Mouse (Mus musculus): ENCODE results near the gene Phb. TPM values are rescaled to one million over a fixed set of nuclear protein-coding genes. Genes with fewer than 3 reads are reported as not detected.

The Phb gene
- 100 to 1,000 TPM; 204 to 395 TPM for total RNA-seq (2021)
- polyA plus RNA-seq (2012; rRNA removed): 125 and 220 TPM in 2 replicates
- long read RNA-seq, transcript Phb-204 (7 exons, 1,799 nt): major isoform, 439 of 485 reads
- long read RNA-seq, partial matches to known transcripts: 23 of 485 reads
- long read RNA-seq, other reads (novel, unspliced or antisense): 20 of 485 reads

DNA sequence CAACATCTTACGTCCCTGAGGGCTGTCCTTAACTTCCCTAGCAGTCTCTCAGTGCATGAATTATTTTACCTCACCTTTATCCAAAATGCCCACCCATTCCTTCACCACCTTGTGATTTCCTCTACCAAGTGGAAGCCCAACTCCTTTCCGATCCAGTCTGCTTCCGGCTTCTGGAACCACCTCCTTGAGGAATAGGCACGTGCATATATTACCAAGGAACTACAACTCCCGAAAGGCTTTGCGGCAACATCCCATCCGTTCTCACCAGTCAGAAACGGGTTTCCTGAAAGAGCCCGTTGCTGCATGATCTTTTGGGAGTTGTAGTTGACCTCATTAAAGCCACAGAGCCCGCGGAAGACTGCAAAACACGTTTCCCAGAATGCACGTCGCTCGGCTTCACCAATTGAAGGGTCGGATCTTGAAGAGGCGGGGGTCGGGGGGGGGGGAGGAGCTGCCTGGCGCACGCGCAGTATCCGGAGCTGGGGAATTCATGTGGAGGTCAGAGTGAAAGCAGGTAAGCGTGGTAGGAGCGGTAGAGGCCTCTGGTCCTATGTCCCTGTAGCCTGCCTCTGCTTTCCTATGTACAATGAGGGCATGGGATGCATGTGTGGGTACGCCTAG lies at the start of gene Phb:
TSS of gene Phb (plus strand) at position 429 of the 621 bp plus-strand sequence.
- DNase-seq: peak; percentile 95

- peak; percentile 80 for DNase-seq
These were observed 48.8 kb upstream of the Phb start for GRCm38 (mm10) chr11:95617785-95618465.

GRCm38 (mm10) chr11:95619081-95619480 lies 47.7 kb upstream of the Phb start:
- DNase-seq: no peak

- no peak for DNase-seq
These were observed 46.8 kb upstream of the Phb start for GRCm38 (mm10) chr11:95619886-95620444.

GRCm38 (mm10) chr11:95621010-95621409 lies 45.7 kb upstream of the Phb start:
- DNase-seq: no peak

DNA sequence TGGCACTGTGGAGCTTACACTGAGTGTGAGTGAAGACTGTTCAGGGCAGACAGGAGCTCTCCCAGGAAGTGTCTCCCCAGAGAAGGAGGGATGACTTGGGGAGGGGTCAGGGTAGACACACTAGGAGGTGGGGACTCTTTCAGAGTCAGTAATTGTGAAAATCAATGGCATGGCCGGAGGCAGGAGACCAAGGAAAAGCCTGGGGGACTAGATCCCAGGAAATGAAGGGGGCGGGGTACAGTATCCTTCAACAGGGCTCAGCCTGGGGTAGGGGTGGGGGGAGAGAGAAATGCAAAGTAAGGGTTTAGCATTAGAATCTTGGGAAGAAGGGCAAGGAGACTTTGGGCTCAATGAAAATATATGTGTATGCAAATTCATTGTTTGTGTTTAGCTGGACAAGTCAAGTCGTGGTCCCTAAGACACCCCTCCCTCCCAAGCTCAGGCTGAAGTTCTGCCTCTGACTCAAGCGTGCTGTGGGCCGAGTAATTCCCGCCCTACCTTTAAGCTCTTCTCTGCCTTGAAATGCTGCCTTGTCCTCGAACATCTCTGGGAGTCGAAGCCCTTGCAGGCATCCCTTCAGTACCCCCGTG lies 45.1 kb upstream of the Phb start:
- no peak for DNase-seq

DNA sequence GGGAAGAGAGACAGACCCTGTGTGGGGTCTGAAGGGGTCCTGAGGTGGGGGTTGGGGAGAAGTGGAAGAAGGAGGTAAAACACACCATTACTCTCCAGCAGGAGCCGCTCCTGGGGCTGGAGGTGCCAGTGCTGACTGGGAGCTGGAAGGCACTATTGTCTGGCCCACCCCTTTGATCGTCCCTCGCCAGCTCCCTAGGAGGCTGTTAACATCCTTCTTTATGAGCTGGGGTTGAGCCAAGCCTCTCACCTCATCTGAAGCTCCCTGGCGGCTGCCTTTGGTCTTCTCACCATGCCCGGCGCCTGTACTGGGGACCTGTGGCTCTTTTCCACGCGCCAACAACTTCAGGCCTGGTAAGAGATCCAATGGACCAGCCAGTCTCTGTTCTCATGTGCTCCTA lies 44.3 kb upstream of the Phb start:
- no peak for DNase-seq

- DNase-seq: no peak
These were observed 36.2 kb upstream of the Phb start for GRCm38 (mm10) chr11:95630558-95630957.

DNA sequence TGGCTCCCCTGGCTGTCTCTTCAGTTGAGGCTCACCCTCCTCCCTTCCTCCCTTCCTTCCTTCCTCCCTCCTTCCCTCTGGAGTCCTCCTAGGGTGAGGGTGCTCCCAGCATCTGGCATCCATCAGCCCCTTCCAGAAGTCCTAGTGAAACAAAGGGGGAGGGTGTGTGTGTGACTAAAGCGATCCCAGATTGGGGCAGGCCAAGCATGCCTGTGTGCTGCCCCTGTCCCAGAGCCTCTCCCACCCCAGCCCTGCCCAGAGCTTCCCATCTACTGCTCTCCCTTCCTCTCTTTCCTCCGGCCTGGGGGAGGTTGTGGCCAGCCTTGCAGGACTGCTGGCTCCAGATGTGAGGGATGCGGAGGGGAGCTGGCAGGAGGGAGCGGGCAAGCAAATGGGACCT lies 35.5 kb upstream of the Phb start:
- DNase-seq: no peak

GRCm38 (mm10) chr11:95632474-95632873 lies 34.3 kb upstream of the Phb start:
- DNase-seq: no peak

GRCm38 (mm10) chr11:95633512-95634000 lies 33.2 kb upstream of the Phb start:
- DNase-seq: no peak

DNA sequence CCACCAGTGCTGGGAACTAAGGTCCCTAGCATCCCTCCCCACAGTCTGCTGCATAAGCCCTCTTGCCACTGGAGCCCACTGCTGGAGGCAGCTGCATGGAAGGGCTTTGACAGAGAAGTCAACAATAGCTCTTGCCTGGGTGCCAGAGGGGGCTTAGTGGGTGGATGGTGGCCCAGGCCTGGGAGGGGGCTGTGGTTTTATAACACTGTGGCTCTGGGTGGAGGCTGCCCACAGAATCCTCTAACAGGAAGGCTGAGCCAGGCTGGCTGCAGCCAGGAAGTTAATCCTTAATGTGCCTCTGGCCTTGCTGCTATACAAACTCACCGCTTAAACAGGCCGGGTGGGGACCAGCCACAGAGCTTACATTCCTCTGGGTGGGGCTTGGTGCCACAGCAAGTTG lies 31.7 kb upstream of the Phb start:
- no peak for DNase-seq

GRCm38 (mm10) chr11:95640751-95641150 lies 26.0 kb upstream of the Phb start:
- DNase-seq: no peak

- peak; percentile 18 for DNase-seq
These were observed 24.1 kb upstream of the Phb start for GRCm38 (mm10) chr11:95642534-95643280.

GRCm38 (mm10) chr11:95643856-95644255 lies 22.9 kb upstream of the Phb start:
- DNase-seq: no peak

DNA sequence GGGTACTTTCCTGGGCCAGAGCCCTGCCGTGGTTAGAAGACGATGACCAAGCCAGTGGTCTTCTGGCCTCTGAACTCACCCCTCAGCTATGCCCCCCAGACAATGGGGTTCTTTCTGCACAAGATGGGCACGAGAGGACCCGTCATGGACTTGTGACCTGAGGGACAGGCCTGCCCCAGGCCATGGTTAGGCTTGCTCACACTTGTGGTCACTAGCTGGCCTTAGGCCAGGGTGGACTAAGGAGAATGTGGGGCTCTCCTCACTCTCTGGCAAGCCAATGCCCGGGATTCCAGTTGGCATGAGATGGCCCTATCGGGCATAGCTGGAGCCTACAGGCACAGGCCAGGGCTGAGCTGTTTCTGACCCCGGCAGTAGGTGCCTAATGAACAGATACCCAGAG lies 22.4 kb upstream of the Phb start:
- no peak for DNase-seq

GRCm38 (mm10) chr11:95645397-95646153 lies 21.2 kb upstream of the Phb start:
- peak; percentile 14 for DNase-seq

DNA sequence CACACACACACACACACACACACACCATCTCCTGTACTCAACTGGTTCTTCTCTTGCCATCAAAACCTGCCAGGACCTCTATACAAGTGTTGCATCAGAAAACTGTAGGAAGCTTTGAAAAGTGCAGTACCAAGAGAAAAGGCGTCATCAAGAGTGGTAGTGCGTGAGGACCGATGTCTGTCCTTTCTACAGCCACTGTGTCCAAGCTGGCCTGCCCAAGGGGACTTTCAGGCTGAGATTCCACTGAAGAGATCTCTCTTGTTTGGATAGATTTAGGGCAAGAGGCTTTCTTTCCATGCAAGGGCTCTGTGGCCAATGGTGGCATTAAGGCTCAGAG lies 20.6 kb upstream of the Phb start:
- DNase-seq: no peak

DNA sequence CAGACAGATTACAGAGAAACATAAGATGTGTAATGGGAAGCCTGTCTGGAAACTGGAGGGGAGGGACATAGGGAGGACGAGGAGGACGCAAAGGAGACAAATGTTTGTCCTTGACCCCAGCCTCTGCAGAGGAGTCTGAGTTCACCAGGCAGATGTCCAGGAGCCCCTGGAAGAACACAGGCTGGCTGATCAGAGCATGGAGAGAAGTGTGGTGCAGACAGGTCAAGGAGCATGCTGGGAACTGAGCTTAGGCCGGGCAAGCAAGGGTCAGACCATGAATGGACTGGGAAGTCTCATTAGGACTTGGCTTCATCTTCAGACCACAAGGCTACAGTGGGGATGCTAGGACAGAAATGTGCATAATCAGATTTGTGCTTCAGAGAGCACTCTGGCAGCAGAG lies 19.0 kb upstream of the Phb start:
- no peak for DNase-seq

DNA sequence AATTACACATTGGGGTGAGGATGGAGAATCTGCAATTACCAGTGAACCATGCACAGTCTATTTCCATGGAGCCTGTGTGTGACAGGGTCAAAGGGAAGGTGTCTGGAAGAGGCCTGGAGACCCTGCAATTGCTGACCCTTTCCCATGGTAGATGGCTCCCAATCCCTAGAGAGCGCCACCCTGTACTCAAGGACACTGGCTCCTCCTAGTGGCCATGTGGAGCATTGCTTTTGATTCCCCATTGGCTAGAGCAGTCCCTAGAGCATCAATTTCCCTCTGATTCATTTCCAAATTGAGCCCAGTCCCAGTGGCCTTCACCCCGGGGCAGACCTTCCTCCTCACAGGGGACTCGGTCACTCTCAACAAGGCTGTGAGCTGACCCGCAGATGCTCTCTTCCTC lies 17.9 kb upstream of the Phb start:
- DNase-seq: peak; percentile 81

DNA sequence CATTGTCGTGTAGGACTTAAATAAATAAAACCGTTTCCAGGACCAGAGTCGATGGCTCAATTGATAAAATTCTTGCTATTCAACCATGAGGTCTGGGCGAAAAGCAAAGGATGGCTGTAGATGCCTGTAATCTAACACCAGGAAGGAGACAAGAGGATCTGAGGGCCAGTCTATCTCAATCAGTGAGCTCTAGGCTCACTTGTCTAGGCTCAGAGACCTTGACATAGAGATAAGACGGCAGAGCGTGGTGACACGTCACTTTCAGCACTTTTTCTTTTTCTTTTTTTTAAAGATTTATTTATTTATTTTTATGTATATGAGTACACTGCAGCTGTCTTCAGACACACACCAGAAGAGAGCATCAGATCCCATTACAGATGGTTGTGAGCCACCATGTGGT lies 17.2 kb upstream of the Phb start:
- DNase-seq: peak; percentile 21

All from adrenal gland, adult 2 months (tissue).